Mouse (Mus musculus): Measurements from ENCODE around the gene Xrra1. TPM values are rescaled to one million over a fixed set of nuclear protein-coding genes. Genes with fewer than 3 reads are reported as not detected.
A peak's percentile ranks its signal among the peaks of the same experiment; 100 is the strongest.

Xrra1 gene
- polyA plus RNA-seq, 1 experiment from 2014 or later, result 1.0 TPM

DNA sequence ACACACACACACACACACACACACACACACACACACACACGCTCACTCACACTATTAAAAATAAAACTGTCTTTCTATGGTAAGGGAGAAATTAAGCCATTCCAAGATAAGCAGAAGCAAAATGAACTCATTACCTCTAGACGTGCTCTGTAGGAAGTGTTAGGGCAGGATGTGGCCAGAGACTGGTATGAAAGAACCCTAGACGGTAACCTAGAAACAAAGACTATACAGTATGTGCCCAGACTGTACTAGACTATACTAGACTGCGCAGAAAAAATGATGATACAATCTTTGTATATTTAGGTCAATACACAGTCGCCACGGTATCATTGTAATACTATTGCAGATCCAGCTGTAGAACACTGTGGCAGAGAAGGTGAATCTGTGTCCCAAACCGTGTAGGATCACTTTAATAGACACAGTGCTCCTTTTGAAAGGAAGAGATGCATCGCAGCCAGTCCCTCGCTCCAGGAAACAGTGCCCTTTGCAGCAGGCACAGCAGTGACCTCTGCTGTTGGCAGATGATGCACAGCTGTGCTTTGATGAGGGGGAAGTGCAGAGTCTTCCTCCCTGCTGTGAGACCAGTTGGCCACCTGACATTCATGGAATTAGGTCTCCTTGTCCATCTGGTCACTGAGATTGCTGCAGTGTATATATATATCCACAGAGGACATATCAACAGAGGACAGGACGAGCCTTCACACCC is 30.4 kb downstream of the Xrra1 start:
- Histone ChIP-seq H3K4me2 (no peak overlapping the region), H3K36me3 (replicated peaks) (no peaks in the 10 kb centered on the region), H3K27me3 (replicated peaks) (no peaks in the 10 kb centered on the region), H3K9me3 (no peaks in the 10 kb centered on the region), H3K4me3 (no peak overlapping the region), H3K27ac (no peak overlapping the region), H3K9ac (no peak overlapping the region), H3K4me1 (peaks cover 14% of the 10 kb centered on the region; the same call in 1 of the 2 replicates)
- 42% methylated on average over 10 of the region's 10 CpGs for WGBS
- no peak; the same call in 1 of the 2 replicates for ATAC-seq (replicated peaks)

GRCm38 (mm10) chr7:99890168-99890755 is 31.3 kb downstream of the Xrra1 start:
- Histone ChIP-seq H3K27ac (no peak overlapping the region), H3K9me3 (no peaks in the 10 kb centered on the region), H3K27me3 (replicated peaks) (no peaks in the 10 kb centered on the region), H3K36me3 (replicated peaks) (no peaks in the 10 kb centered on the region), H3K9ac (no peak overlapping the region), H3K4me3 (no peak overlapping the region), H3K4me1 (peaks cover 22% of the 10 kb centered on the region; the same call in 1 of the 2 replicates), H3K4me2 (no peak overlapping the region)
- ATAC-seq (replicated peaks), result no peak; the same call in 1 of the 2 replicates
- WGBS, result 77% methylated on average over 3 of the region's 3 CpGs

DNA sequence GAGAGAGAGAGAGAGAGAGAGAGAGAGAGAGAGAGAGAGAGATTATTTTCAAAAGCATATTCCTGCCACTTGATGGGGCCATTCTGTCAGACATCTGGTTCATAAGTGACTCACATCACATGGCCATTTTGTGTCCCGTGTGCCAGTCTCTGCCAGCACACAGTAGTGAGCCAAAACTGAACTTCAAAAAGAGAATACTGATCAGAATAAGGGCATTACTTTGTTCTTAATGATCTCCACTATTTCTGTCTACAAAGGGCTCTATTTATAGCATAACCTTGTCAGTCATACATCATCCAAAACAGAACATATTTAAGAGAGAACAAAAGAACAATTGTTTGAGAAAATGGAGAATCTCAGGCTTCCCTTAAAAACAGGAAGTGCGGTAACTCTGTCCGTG is 32.6 kb downstream of the Xrra1 start:
- peaks cover 24% of the 10 kb centered on the region; the same call in 1 of the 2 replicates for H3K4me1 ChIP-seq
- H3K4me3 ChIP-seq, result no peak overlapping the region
- no peak overlapping the region for H3K27ac ChIP-seq
- no peak overlapping the region for H3K9ac ChIP-seq
- no peaks in the 10 kb centered on the region for H3K9me3 ChIP-seq
- H3K36me3 ChIP-seq (replicated peaks), result no peaks in the 10 kb centered on the region
- WGBS, result 77% methylated on average over 3 of the region's 3 CpGs
- H3K4me2 ChIP-seq, result no peak overlapping the region
- H3K27me3 ChIP-seq (replicated peaks), result no peaks in the 10 kb centered on the region
- ATAC-seq (replicated peaks), result no peak

DNA sequence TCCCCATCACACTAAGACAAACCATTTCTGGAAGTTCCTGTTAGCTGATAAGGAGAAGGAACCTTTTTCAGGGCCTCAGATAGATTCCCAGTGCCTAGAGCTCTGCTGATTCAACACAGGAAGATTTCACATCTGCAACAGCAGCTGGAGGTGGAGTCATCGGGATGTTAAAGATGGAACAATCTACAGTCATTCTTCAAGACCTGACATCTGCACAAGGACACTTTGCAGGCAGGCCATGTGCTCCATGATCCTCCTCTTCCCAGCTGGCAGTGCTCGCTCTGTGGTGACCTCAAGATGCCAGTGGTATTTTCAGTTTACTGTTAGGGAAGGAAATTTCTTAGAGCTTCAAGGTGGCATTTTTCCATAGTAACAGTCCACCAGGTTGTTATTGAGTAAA is 33.4 kb downstream of the Xrra1 start:
- H3K36me3 ChIP-seq (replicated peaks), result no peaks in the 10 kb centered on the region
- no peak for ATAC-seq (replicated peaks)
- WGBS, result 88% methylated on average over 2 of the region's 2 CpGs

GRCm38 (mm10) chr7:99893967-99894366 is 35.1 kb downstream of the Xrra1 start:
- H3K4me2 ChIP-seq, result no peak overlapping the region
- H3K4me1 ChIP-seq, result peaks cover 24% of the 10 kb centered on the region; the same call in 1 of the 2 replicates
- 73% methylated on average over 3 of the region's 3 CpGs for WGBS
- H3K9ac ChIP-seq, result no peak overlapping the region
- H3K36me3 ChIP-seq (replicated peaks), result no peaks in the 10 kb centered on the region
- H3K4me3 ChIP-seq, result no peak overlapping the region
- no peaks in the 10 kb centered on the region for H3K9me3 ChIP-seq
- H3K27me3 ChIP-seq (replicated peaks), result no peaks in the 10 kb centered on the region
- H3K27ac ChIP-seq, result peak overlapping the region; percentile 42
- no peak for ATAC-seq (replicated peaks)

More for the DNA sequence above, 33.4 kb downstream of the Xrra1 start:
- no peak overlapping the region for H3K4me2 ChIP-seq
- H3K27ac ChIP-seq, result no peak overlapping the region
- no peaks in the 10 kb centered on the region for H3K9me3 ChIP-seq
- H3K27me3 ChIP-seq (replicated peaks), result no peaks in the 10 kb centered on the region
- H3K4me3 ChIP-seq, result no peak overlapping the region
- H3K4me1 ChIP-seq, result peaks cover 24% of the 10 kb centered on the region; the same call in 1 of the 2 replicates
- no peak overlapping the region for H3K9ac ChIP-seq

- no peak for ATAC-seq (replicated peaks)
- peaks cover 20% of the 10 kb centered on the region; the same call in 1 of the 2 replicates for H3K4me1 ChIP-seq
- H3K4me2 ChIP-seq, result no peak overlapping the region
- no peaks in the 10 kb centered on the region for H3K36me3 ChIP-seq (replicated peaks)
- H3K9me3 ChIP-seq, result no peaks in the 10 kb centered on the region
- H3K27me3 ChIP-seq (replicated peaks), result no peaks in the 10 kb centered on the region
- no peak overlapping the region for H3K4me3 ChIP-seq
- H3K9ac ChIP-seq, result no peak overlapping the region
- 74% methylated on average over 6 of the region's 6 CpGs for WGBS
- H3K27ac ChIP-seq, result peak overlapping the region; percentile 42; the same call in 1 of the 2 replicates
These were observed 35.6 kb downstream of the Xrra1 start for GRCm38 (mm10) chr7:99894478-99894877.

DNA sequence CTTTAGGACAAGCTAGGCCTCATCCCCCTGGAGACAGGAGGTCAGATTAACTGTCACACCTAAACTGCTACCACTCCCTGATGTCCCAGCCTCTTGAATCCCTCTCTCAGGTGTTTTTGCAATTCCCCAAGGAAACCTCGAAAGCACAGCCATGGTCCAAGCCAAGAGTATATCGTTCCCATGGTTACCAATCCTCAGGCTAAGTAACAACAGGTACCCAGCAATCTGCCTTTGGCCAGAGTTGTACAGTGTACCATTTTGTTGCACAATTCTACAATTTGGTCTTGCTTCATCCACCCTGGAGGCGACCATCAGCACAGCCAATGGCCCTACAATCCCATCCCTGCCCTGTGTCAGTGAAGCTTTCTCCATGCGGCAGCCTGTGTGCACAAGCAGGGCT is 38.0 kb downstream of the Xrra1 start:
- Histone ChIP-seq H3K4me3 (no peak overlapping the region), H3K9ac (no peak overlapping the region), H3K36me3 (replicated peaks) (no peaks in the 10 kb centered on the region), H3K4me2 (no peak overlapping the region), H3K4me1 (peaks cover 22% of the 10 kb centered on the region; the same call in 1 of the 2 replicates), H3K27me3 (replicated peaks) (no peaks in the 10 kb centered on the region), H3K27ac (no peak overlapping the region), H3K9me3 (no peaks in the 10 kb centered on the region)
- 87% methylated on average over 4 of the region's 4 CpGs for WGBS
- ATAC-seq (replicated peaks), result no peak

DNA sequence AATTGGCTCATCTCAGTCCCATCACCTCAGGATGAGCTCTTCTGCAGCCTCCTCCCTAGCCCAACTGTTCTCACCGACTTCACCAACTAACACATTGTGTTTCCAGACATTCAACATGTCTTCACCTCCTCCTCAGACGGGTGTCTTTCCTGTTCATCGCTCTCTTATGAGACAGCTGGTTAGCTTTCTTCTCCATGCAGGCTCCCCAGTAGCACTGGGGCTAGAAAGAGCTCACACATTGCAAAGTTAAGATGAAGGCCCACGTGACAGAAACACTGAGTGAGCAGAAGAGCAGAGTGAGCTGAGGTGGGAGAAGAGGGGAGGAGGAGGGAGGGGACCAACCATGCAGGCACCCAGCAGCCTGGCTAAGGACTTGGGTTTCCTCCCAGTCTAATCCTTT is 43.3 kb downstream of the Xrra1 start:
- no peak for ATAC-seq (replicated peaks)
- Histone ChIP-seq H3K27me3 (replicated peaks) (no peaks in the 10 kb centered on the region), H3K9ac (no peak overlapping the region), H3K9me3 (no peaks in the 10 kb centered on the region), H3K27ac (no peak overlapping the region), H3K4me2 (no peak overlapping the region), H3K4me1 (peaks cover 5% of the 10 kb centered on the region; the same call in 1 of the 2 replicates), H3K36me3 (replicated peaks) (no peaks in the 10 kb centered on the region), H3K4me3 (no peak overlapping the region)
- WGBS, result 73% methylated on average over 4 of the region's 4 CpGs

GRCm38 (mm10) chr7:99902918-99903665 is 44.2 kb downstream of the Xrra1 start:
- ATAC-seq (replicated peaks), result peak; percentile 64

GRCm38 (mm10) chr7:99904421-99905005 is 45.6 kb downstream of the Xrra1 start:
- Histone ChIP-seq H3K4me2 (no peak overlapping the region), H3K9ac (no peak overlapping the region), H3K36me3 (replicated peaks) (no peaks in the 10 kb centered on the region), H3K27ac (no peak overlapping the region), H3K9me3 (no peaks in the 10 kb centered on the region), H3K4me1 (peaks cover 5% of the 10 kb centered on the region; the same call in 1 of the 2 replicates), H3K27me3 (replicated peaks) (no peaks in the 10 kb centered on the region), H3K4me3 (no peak overlapping the region)
- WGBS, result 67% methylated on average over 3 of the region's 3 CpGs
- ATAC-seq (replicated peaks), result no peak

More at GRCm38 (mm10) chr7:99902918-99903665, 44.2 kb downstream of the Xrra1 start:
- H3K36me3 ChIP-seq (replicated peaks), result no peaks in the 10 kb centered on the region
- H3K27ac ChIP-seq, result peak overlapping the region; percentile 18; the same call in 1 of the 2 replicates
- peaks cover 5% of the 10 kb centered on the region; the same call in 1 of the 2 replicates for H3K4me1 ChIP-seq
- WGBS, result 64% methylated on average over 11 of the region's 11 CpGs
- no peak overlapping the region for H3K4me2 ChIP-seq
- no peaks in the 10 kb centered on the region for H3K27me3 ChIP-seq (replicated peaks)
- H3K9me3 ChIP-seq, result no peaks in the 10 kb centered on the region
- H3K4me3 ChIP-seq, result no peak overlapping the region
- no peak overlapping the region for H3K9ac ChIP-seq

DNA sequence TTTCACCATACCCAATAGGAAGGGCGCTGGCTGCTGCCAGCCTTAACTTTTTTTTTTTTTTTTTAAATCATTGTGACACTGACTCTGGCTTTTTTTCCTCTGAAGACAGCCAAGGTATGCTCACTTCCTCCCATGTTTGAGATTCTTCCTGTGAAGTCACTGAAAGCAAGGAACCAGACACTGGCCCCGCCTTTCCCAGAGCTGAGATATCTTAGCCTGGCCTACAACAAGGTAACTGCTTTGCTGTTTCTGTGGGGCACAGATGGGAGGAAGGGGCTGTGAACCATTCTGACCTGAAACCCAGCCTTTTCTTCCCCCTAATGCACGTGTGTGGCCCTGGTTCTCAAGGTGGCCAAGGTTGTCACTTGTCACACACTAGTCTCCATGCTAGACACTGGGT is 47.4 kb downstream of the Xrra1 start:
- H3K4me2 ChIP-seq, result no peak overlapping the region

GRCm38 (mm10) chr7:99907463-99907862 is 48.5 kb downstream of the Xrra1 start:
- no peak overlapping the region for H3K27ac ChIP-seq
- H3K27me3 ChIP-seq (replicated peaks), result no peaks in the 10 kb centered on the region
- no peaks in the 10 kb centered on the region for H3K36me3 ChIP-seq (replicated peaks)
- H3K4me2 ChIP-seq, result no peak overlapping the region
- no peak overlapping the region for H3K9ac ChIP-seq
- H3K4me1 ChIP-seq, result no peaks in the 10 kb centered on the region; the same call in 1 of the 2 replicates
- no peak for ATAC-seq (replicated peaks)
- WGBS, result 89% methylated on average over 3 of the region's 3 CpGs
- H3K4me3 ChIP-seq, result no peak overlapping the region
- no peaks in the 10 kb centered on the region for H3K9me3 ChIP-seq

More for the DNA sequence above, 47.4 kb downstream of the Xrra1 start:
- Histone ChIP-seq H3K27me3 (replicated peaks) (no peaks in the 10 kb centered on the region), H3K9me3 (no peaks in the 10 kb centered on the region), H3K4me3 (no peak overlapping the region), H3K27ac (no peak overlapping the region), H3K36me3 (replicated peaks) (no peaks in the 10 kb centered on the region), H3K9ac (no peak overlapping the region), H3K4me1 (peaks cover 5% of the 10 kb centered on the region; the same call in 1 of the 2 replicates)
- no peak for ATAC-seq (replicated peaks)
- WGBS, result 91% methylated on average over 3 of the region's 3 CpGs
